Mouse (Mus musculus) midbrain, embryonic 14.5 days (tissue): ENCODE measurements around the gene Dlg1. TPM values are rescaled to one million over a fixed set of nuclear protein-coding genes. Genes with fewer than 3 reads are reported as not detected.

ENCODE experiments used
- ATAC-seq: fragments of 200-750 bp; cut with Nextera tagmentation; 2 replicates; pipeline ENCODE4 v1.8.0; 2017; ENCODE audit warnings: moderate number of reproducible peaks, moderate library complexity; ENCODE audit not compliant: low FRiP score, low TSS enrichment
- DNase-seq: peaks from one replicate; pipeline ENCODE4 v3.0.0-alpha.2; 2015
- H3K27ac ChIP-seq: fragments of 300-500 bp; sonication (generic); replicated peaks from 2 replicates; pipeline ENCODE4 v1.5.1; 2014; ENCODE audit warnings: mild to moderate bottlenecking, low read depth, low read length, moderate library complexity
- H3K27me3 ChIP-seq: fragments of 300-500 bp; sonication (generic); 2 replicates; pipeline ENCODE4 v1.6.1; 2014; ENCODE audit warnings: low read length, control low read depth, mixed read lengths; ENCODE audit not compliant: control insufficient read depth, insufficient read depth
- H3K36me3 ChIP-seq: fragments of 300-500 bp; sonication (generic); 2 replicates; pipeline ENCODE4 v1.6.1; 2014; ENCODE audit warnings: low read length, control low read depth; ENCODE audit not compliant: control insufficient read depth, insufficient read depth
- H3K4me1 ChIP-seq: fragments of 300-500 bp; sonication (generic); 2 replicates; pipeline ENCODE4 v1.6.1; 2014; ENCODE audit warnings: mild to moderate bottlenecking, antibody characterized with exemption, low read length, control low read depth; ENCODE audit not compliant: control insufficient read depth, insufficient read depth
- H3K4me2 ChIP-seq: fragments of 300-500 bp; sonication (generic); 2 replicates; pipeline ENCODE4 v1.6.1; 2014; ENCODE audit warnings: mild to moderate bottlenecking, low read length, moderate library complexity
- H3K4me3 ChIP-seq: fragments of 300-500 bp; sonication (generic); replicated peaks from 2 replicates; pipeline ENCODE4 v1.5.1; 2014; ENCODE audit warnings: low read depth, low read length
- H3K9ac ChIP-seq: fragments of 300-500 bp; sonication (generic); replicated peaks from 2 replicates; pipeline ENCODE4 v1.6.1; 2014; ENCODE audit warnings: mild to moderate bottlenecking, low read length, moderate library complexity
- H3K9me3 ChIP-seq: fragments of 300-500 bp; sonication (generic); 2 replicates; pipeline ENCODE4 v1.6.1; 2016; ENCODE audit warnings: low read length, control low read depth, mixed read lengths; ENCODE audit not compliant: control insufficient read depth
- WGBS: fragments of 180-500 bp; shearing (Covaris S2); extraction: QIAGEN DNeasy Blood & Tissue Kit; methylation state at CpG from one replicate; pipeline ENCODE4 v1.1.7; 2014; 5-methylcytosine and 5-hydroxymethylcytosine counted together
- polyA plus RNA-seq: library from polyadenylated mRNA; unstranded; fragments of >200 nt; fragmentation: Nextera tagmentation; extraction: Ambion mirVana; gene quantifications from 2 replicates; pipeline ENCODE4 v1.2.1, GENCODE M21; 2014

The Dlg1 gene
- polyA plus RNA-seq = 9.8 and 13.2 TPM in 2 replicates

DNA sequence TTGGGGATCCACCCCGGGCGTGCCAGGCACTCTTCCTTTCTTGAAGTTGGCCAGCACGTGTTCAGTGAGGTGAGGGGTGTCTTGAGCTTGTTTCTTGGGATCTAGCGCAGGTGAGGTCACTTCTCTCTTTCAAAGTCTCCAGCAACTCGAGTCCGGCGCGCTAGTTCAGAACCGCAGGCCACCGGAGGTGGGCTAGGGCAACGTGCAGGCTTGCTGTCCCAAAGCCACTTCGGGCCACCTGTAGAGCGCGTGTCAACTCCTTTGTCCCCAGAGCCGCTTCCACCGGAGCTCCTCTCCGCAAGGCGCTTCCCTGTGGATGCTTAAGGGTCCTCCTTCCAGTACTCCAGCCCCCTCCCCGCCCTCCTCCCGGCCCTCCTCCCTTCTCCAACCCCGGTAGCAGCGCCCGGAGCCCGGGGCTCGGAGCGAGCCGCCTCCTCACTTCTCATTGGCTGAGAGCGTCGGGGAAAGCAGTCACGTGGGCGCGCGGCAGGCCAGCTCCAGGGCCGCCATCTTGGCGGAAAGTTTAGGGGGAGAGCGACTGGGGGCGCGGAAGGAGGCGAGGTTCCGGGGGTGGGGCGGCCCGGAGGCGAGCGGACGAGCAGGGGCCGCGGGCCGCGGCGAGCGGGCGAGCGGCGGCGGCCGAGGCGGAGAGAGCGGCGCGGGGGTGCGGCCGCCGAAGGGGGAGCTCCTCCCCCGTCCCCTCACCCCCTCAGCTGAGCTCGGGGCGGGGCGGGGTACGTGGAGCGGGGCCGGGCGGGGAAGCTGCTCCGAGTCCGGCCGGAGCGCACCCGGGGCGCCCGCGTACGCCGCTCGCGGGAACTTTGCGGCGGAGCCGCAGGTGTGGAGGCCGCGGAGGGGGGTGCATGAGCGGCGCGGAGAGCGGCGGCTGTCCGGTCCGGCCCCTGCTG is at the start of gene Dlg1:
Gene Dlg1 (plus strand): TSS at position 65 of the 908 bp plus-strand sequence.
- Histone ChIP-seq H3K4me1 (peaks cover 12% of the 10 kb centered on the region; the same call in 1 of the 2 replicates), H3K9me3 (no peaks in the 10 kb centered on the region), H3K36me3 (0 out of 2 replicates have a peak, but pooled peaks cover 3% of the 10 kb centered on the region), H3K4me3 (peak within 1 kb of the TSS; percentile 89), H3K9ac (peak within 1 kb of the TSS; percentile 70), H3K27me3 (no peaks in the 10 kb centered on the region), H3K4me2 (peak within 1 kb of the TSS; percentile 75), H3K27ac (peak within 1 kb of the TSS; percentile 83)
- WGBS = under 1% methylated on average over 76 of the region's 95 CpGs
- peak; percentile 93 for DNase-seq
- ATAC-seq = peak; percentile 96

DNA sequence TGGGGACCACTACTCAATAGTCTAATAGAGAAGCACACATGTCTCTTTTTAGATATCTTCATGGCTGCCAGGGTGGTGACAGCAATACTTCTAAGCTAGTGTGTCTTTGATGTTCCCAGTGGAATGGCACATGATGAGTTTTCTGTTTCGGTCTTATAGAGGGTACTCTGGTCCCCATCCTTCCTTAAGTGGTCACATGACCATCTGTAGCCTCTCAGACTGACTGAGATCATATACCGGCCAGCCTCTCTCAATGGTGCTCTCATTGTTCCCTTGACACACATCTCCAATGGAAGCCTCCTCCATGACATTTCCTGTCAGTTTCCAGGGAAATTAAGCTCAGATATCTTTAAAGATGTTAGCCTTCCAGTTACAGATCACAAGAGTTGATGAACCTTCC is 46.9 kb upstream of the Dlg1 start:
- H3K9me3 ChIP-seq = no peaks in the 10 kb centered on the region
- 85% methylated on average over 2 of the region's 2 CpGs for WGBS
- no peak overlapping the region for H3K27ac ChIP-seq
- no peak for DNase-seq
- no peak overlapping the region for H3K9ac ChIP-seq
- H3K4me2 ChIP-seq = no peak overlapping the region
- H3K4me3 ChIP-seq = no peak overlapping the region
- H3K27me3 ChIP-seq = no peaks in the 10 kb centered on the region
- peaks cover 6% of the 10 kb centered on the region for H3K4me1 ChIP-seq
- H3K36me3 ChIP-seq = no peaks in the 10 kb centered on the region
- no peak for ATAC-seq

DNA sequence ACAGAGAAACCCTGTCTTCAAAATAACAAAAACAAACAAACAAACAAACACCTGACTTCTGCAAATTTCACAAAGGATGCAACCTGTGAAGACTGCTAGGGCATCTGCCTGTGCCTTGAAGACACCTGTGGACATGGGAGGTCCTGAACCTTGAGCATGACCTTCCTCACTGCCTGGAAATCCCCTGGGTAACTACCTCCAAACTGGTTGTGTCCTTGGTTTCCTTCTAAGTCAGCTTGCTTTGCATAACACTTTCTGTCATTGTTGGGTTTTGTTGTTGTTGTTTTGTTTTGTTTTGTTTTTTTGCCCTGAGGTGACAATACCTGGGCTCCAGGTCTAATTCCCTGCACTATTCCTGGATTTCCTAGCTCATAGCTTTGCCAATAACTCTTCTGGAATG is 46.1 kb upstream of the Dlg1 start:
- Histone ChIP-seq H3K27ac (no peak overlapping the region), H3K9ac (no peak overlapping the region), H3K9me3 (no peaks in the 10 kb centered on the region), H3K4me1 (peaks cover 6% of the 10 kb centered on the region), H3K36me3 (no peaks in the 10 kb centered on the region), H3K4me2 (no peak overlapping the region), H3K27me3 (no peaks in the 10 kb centered on the region), H3K4me3 (no peak overlapping the region)
- DNase-seq (no peak), ATAC-seq (no peak)

DNA sequence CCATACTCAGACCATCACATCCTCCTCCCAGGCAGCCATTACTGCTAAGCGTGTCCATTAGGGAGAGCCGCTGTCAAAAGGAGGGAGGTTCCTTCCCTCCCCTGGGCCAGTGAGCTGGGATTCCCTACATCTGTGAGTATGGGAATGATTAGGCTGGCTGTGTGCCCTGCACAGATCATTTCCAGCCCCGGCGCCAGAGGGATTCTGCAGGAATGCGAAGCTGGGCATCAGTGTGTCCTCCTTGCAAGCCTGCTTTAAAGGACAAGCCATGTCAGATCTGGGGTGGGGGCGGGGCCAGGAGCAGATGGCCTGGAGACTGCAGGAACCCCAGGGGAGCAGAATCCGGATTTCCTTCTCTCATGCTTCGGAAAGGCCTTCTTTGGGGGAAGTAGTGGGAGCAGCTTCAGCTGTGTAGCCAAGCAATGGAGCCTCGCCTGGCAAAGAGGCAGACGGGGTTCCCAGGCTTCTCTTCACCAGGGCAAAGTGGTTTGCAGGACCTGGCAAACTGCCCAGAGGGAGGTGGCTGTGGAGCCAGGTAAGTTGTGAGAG is 45.3 kb upstream of the Dlg1 start:
- Histone ChIP-seq H3K9me3 (no peaks in the 10 kb centered on the region), H3K4me2 (peak overlapping the region; percentile 28), H3K27me3 (no peaks in the 10 kb centered on the region), H3K27ac (no peak overlapping the region), H3K9ac (0 out of 2 replicates have a peak overlapping the region, but pooled peaks have one; percentile 9), H3K4me3 (no peak overlapping the region), H3K36me3 (no peaks in the 10 kb centered on the region), H3K4me1 (peaks cover 6% of the 10 kb centered on the region)
- ATAC-seq (no peak), DNase-seq (peak; percentile 69)
- 17% methylated on average over 10 of the region's 10 CpGs for WGBS

DNA sequence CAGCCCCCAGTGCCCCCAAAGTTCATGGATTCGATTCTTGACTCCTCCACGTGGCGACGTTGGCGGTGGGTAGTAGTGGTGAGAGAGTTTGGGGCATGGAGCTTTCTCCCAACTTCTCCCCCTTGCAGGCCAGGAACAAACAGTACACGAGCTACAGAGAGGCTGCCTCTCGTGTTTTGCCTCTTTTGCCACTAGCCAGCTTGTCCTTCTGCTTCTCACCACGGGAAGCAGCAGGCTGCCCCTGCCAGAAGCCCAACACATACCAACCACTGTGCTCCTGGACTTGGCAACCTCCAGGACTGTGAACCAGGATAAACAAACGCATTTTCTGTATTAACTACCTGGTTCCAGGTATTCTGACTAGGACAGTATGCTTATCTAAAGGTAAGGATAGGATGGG is 44.6 kb upstream of the Dlg1 start:
- Histone ChIP-seq H3K4me2 (no peak overlapping the region), H3K27me3 (no peaks in the 10 kb centered on the region), H3K36me3 (no peaks in the 10 kb centered on the region), H3K9me3 (no peaks in the 10 kb centered on the region), H3K4me1 (peaks cover 6% of the 10 kb centered on the region), H3K27ac (no peak overlapping the region), H3K4me3 (no peak overlapping the region), H3K9ac (no peak overlapping the region)
- WGBS = 70% methylated on average over 9 of the region's 9 CpGs
- DNase-seq = no peak
- no peak for ATAC-seq

DNA sequence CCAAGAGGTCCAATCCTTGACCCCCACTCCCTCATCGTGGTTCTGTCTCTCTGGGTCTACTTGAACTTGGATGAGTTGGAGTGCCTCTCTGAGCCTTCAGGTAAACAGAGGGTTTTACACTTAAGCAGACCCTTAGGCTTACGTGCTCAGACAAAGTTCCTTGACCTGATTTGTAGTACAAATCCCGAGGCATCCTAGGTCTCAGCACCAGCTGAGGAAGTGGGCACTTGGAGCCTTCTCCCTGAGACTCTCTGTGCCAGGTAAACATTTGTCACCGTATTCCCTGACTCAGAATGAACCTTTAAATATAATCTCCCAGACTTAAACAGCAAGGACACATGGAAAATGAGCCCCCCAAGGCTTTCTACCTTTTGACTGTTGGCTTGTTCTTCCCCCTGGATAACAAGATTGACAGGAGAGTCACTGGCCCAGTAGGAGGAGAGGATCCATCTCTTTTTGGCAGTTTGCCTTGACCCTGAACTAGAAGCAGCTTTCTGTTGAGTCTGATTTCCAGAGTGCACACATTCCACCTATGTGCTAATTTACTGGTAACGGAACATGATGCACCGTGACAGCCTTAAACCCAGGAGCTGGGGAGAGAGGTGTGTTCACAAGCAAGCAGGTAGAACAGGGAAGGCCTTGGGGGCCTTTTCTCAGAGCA is 43.4 kb upstream of the Dlg1 start:
- Histone ChIP-seq H3K4me2 (no peak overlapping the region), H3K36me3 (no peaks in the 10 kb centered on the region), H3K27ac (no peak overlapping the region), H3K4me1 (peaks cover 6% of the 10 kb centered on the region), H3K27me3 (no peaks in the 10 kb centered on the region), H3K9ac (no peak overlapping the region), H3K9me3 (no peaks in the 10 kb centered on the region), H3K4me3 (no peak overlapping the region)
- DNase-seq (no peak), ATAC-seq (no peak)
- 89% methylated on average over 6 of the region's 6 CpGs for WGBS

DNA sequence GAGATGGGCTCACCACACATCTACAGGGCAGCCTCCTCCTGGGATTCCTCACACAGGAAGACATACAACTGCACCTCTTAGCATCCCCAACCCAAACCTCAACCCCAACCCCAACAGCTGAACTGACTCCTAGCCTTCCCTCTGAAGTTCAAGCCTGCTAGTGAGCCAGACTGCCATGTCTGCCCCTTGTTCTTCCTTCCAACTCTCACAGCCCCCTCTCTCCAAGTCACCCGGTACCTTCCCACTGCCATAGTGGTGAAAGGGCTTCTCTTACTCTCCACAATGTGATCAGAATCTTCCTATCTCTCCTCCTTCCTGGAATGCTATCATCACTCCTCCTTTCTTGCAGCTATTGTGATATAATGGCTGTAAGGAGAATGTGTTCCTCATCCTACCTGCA is 40.9 kb upstream of the Dlg1 start:
- WGBS = 93% methylated on average over 1 of the region's 1 CpGs
- no peak for DNase-seq
- no peaks in the 10 kb centered on the region for H3K9me3 ChIP-seq

DNA sequence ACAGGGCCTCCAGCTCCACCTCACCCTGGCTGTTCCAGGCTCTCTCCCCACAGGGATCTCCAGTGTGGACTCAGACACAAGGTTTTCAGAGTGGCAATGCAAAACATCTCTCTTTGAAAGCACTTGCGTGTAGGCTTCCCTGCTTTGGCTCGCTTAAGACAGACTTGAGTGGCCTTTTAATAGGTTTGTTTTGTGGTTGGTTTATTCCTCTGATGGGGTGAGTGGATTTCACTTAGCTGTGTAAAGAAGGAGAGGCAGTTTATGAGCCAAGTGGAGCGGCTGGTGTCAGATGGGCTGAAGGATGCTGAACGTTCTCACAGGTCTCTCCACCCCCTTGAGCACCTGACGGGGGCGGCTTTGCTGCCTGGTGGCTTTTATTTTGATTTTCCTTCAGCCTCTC is 40.1 kb upstream of the Dlg1 start:
- ATAC-seq = no peak
- 92% methylated on average over 6 of the region's 6 CpGs for WGBS
- Histone ChIP-seq H3K4me1 (peaks cover under 1% of the 10 kb centered on the region), H3K4me2 (no peak overlapping the region), H3K4me3 (no peak overlapping the region), H3K36me3 (no peaks in the 10 kb centered on the region), H3K9me3 (no peaks in the 10 kb centered on the region), H3K9ac (no peak overlapping the region), H3K27ac (no peak overlapping the region), H3K27me3 (no peaks in the 10 kb centered on the region)
- no peak for DNase-seq

More for the DNA sequence above, 40.9 kb upstream of the Dlg1 start:
- Histone ChIP-seq H3K27ac (no peak overlapping the region), H3K4me2 (no peak overlapping the region), H3K36me3 (no peaks in the 10 kb centered on the region), H3K4me3 (no peak overlapping the region), H3K27me3 (no peaks in the 10 kb centered on the region), H3K9ac (no peak overlapping the region), H3K4me1 (peaks cover 6% of the 10 kb centered on the region)
- ATAC-seq = no peak
